Mouse (Mus musculus) forebrain, postnatal 0 days (tissue): ENCODE measurements around the gene Gfral. TPM values are rescaled to one million over a fixed set of nuclear protein-coding genes. Genes with fewer than 3 reads are reported as not detected.

Source experiments
- ATAC-seq: fragments of 200-750 bp; cut with Nextera tagmentation; 2 replicates; pipeline ENCODE4 v1.8.0; 2017; ENCODE audit warnings: mild to moderate bottlenecking, moderate library complexity
- DNase-seq: peaks from one replicate; pipeline ENCODE4 v3.0.0-alpha.2; 2015
- H3K27ac ChIP-seq: fragments of 300-500 bp; sonication (generic); 2 replicates; pipeline ENCODE4 v1.5.1; 2014; ENCODE audit warnings: low read depth, mild to moderate bottlenecking, antibody characterized with exemption, low read length, moderate library complexity, mixed read lengths
- H3K27me3 ChIP-seq: fragments of 300-500 bp; sonication (generic); 2 replicates; pipeline ENCODE4 v1.6.1; 2014; ENCODE audit warnings: mild to moderate bottlenecking, low read length, mixed read lengths; ENCODE audit not compliant: insufficient read depth
- H3K36me3 ChIP-seq: fragments of 300-500 bp; sonication (generic); 2 replicates; pipeline ENCODE4 v1.6.1; 2014; ENCODE audit warnings: mild to moderate bottlenecking, moderate library complexity; ENCODE audit not compliant: insufficient read depth
- H3K4me1 ChIP-seq: fragments of 300-500 bp; sonication (generic); 2 replicates; pipeline ENCODE4 v1.6.1; 2014; ENCODE audit warnings: antibody characterized with exemption; ENCODE audit not compliant: insufficient read depth
- H3K4me2 ChIP-seq: fragments of 300-500 bp; sonication (generic); 2 replicates; pipeline ENCODE4 v1.6.1; 2014; ENCODE audit warnings: low read depth, mild to moderate bottlenecking, moderate library complexity
- H3K4me3 ChIP-seq: fragments of 300-500 bp; sonication (generic); 2 replicates; pipeline ENCODE4 v1.5.1; 2014; ENCODE audit warnings: low read depth, low read length, mixed read lengths
- H3K9ac ChIP-seq: fragments of 300-500 bp; sonication (generic); 2 replicates; pipeline ENCODE4 v1.6.1; 2014; ENCODE audit warnings: mild to moderate bottlenecking
- H3K9me3 ChIP-seq: fragments of 300-500 bp; sonication (generic); 2 replicates; pipeline ENCODE4 v1.6.1; 2016; ENCODE audit warnings: low read length
- CTCF ChIP-seq: sonication (generic); IDR thresholded peaks from 2 replicates; pipeline ENCODE4 v1.5.1; 2016; ENCODE audit warnings: antibody characterized with exemption, control low read depth, low read depth
- WGBS: fragments of 180-500 bp; shearing (Covaris S2); extraction: QIAGEN DNeasy Blood & Tissue Kit; methylation state at CpG from one replicate; pipeline ENCODE4 v1.1.7; 2014; 5-methylcytosine and 5-hydroxymethylcytosine counted together
- polyA plus RNA-seq: library from polyadenylated mRNA; unstranded; fragments of >200 nt; fragmentation: Nextera tagmentation; extraction: Ambion mirVana; gene quantifications from 2 replicates; pipeline ENCODE4 v1.2.1, GENCODE M21; 2015
- total RNA-seq: library from RNA; depleted of rRNA; stranded (reverse); fragments of >200 nt; gene quantifications from 2 replicates; pipeline ENCODE4 v1.2.3, GENCODE M21; 2014; rRNA removed

Gfral gene
- total RNA-seq (not detected in 2 replicates), polyA plus RNA-seq (not detected in 2 replicates)

GRCm38 (mm10) chr9:76213557-76213956 is at the start of gene Gfral:
Gene Gfral, minus strand, starts transcription at chr9:76213657.
- no peaks in the 10 kb centered on the region for H3K36me3 ChIP-seq
- H3K27ac ChIP-seq: no peak within 1 kb of the TSS
- H3K9ac ChIP-seq: no peak within 1 kb of the TSS
- no peak within 1 kb of the TSS for H3K4me2 ChIP-seq
- no peak for DNase-seq
- H3K4me1 ChIP-seq: no peaks in the 10 kb centered on the region
- H3K27me3 ChIP-seq: no peaks in the 10 kb centered on the region
- H3K4me3 ChIP-seq: no peak within 1 kb of the TSS
- WGBS: 77% methylated on average over 2 of the region's 2 CpGs
- H3K9me3 ChIP-seq: no peaks in the 10 kb centered on the region
- ATAC-seq: no peak
- no peak for TF ChIP-seq CTCF

- TF ChIP-seq CTCF: no peak
- Histone ChIP-seq H3K4me3 (no peak overlapping the region), H3K9me3 (no peaks in the 10 kb centered on the region), H3K27ac (no peak overlapping the region), H3K36me3 (no peaks in the 10 kb centered on the region), H3K4me1 (no peaks in the 10 kb centered on the region), H3K4me2 (no peak overlapping the region), H3K9ac (no peak overlapping the region), H3K27me3 (no peaks in the 10 kb centered on the region)
- ATAC-seq: no peak
- 88% methylated on average over 5 of the region's 5 CpGs for WGBS
- DNase-seq: no peak
These were observed 44.3 kb upstream of the Gfral start for GRCm38 (mm10) chr9:76257731-76258130.

DNA sequence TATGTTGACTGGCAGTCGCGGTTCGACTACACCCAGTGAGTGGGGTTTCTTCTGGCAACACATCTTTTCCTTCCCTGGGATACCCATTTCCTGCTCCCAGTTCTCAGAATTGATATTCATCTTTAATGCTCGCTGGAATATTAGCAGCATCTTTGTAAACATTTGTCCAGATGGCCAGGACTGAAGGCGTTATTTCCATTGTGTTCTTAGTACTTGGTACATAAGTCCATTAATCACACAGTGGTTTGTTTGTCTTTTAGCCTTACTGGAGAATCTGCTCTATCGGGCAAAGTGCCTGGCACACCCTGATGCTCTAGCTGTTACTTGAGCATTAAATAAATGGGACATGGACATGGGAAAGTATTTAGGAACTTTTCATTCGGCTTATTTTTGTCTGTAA is 39.1 kb upstream of the Gfral start:
- 85% methylated on average over 7 of the region's 7 CpGs for WGBS
- TF ChIP-seq CTCF: no peak
- Histone ChIP-seq H3K4me1 (no peaks in the 10 kb centered on the region), H3K27me3 (no peaks in the 10 kb centered on the region), H3K9me3 (no peaks in the 10 kb centered on the region), H3K27ac (no peak overlapping the region), H3K4me3 (no peak overlapping the region), H3K9ac (no peak overlapping the region), H3K36me3 (no peaks in the 10 kb centered on the region), H3K4me2 (no peak overlapping the region)
- DNase-seq (no peak), ATAC-seq (no peak)

GRCm38 (mm10) chr9:76252109-76252508 is 38.7 kb upstream of the Gfral start:
- Histone ChIP-seq H3K4me2 (no peak overlapping the region), H3K27me3 (no peaks in the 10 kb centered on the region), H3K9me3 (no peaks in the 10 kb centered on the region), H3K4me3 (no peak overlapping the region), H3K27ac (no peak overlapping the region), H3K36me3 (no peaks in the 10 kb centered on the region), H3K4me1 (no peaks in the 10 kb centered on the region), H3K9ac (no peak overlapping the region)
- TF ChIP-seq CTCF: no peak
- 93% methylated on average over 4 of the region's 4 CpGs for WGBS
- ATAC-seq: no peak
- DNase-seq: no peak

- H3K36me3 ChIP-seq: no peaks in the 10 kb centered on the region
- H3K4me2 ChIP-seq: no peak overlapping the region
- no peaks in the 10 kb centered on the region for H3K9me3 ChIP-seq
- TF ChIP-seq CTCF: no peak
- ATAC-seq: no peak
- H3K4me1 ChIP-seq: no peaks in the 10 kb centered on the region
- no peak overlapping the region for H3K4me3 ChIP-seq
- H3K9ac ChIP-seq: no peak overlapping the region
- no peak for DNase-seq
- no peaks in the 10 kb centered on the region for H3K27me3 ChIP-seq
- H3K27ac ChIP-seq: no peak overlapping the region
- 72% methylated on average over 1 of the region's 1 CpGs for WGBS
These were observed 28.9 kb upstream of the Gfral start for GRCm38 (mm10) chr9:76242322-76242721.

- no peak overlapping the region for H3K27ac ChIP-seq
These were observed 24.5 kb upstream of the Gfral start for GRCm38 (mm10) chr9:76237946-76238345.

GRCm38 (mm10) chr9:76237243-76237642 is 23.8 kb upstream of the Gfral start:
- no peaks in the 10 kb centered on the region for H3K27me3 ChIP-seq
- no peak overlapping the region for H3K4me3 ChIP-seq
- H3K4me2 ChIP-seq: 0 out of 2 replicates have a peak overlapping the region, but pooled peaks have one; percentile 13
- no peaks in the 10 kb centered on the region for H3K4me1 ChIP-seq
- WGBS: 58% methylated on average over 12 of the region's 12 CpGs
- no peak for DNase-seq
- no peaks in the 10 kb centered on the region for H3K36me3 ChIP-seq
- TF ChIP-seq CTCF: no peak
- no peak for ATAC-seq
- H3K27ac ChIP-seq: no peak overlapping the region
- H3K9me3 ChIP-seq: no peaks in the 10 kb centered on the region
- 0 out of 2 replicates have a peak overlapping the region, but pooled peaks have one; percentile 4 for H3K9ac ChIP-seq

More at GRCm38 (mm10) chr9:76237946-76238345, 24.5 kb upstream of the Gfral start:
- H3K36me3 ChIP-seq: no peaks in the 10 kb centered on the region
- H3K4me3 ChIP-seq: no peak overlapping the region
- ATAC-seq (no peak), DNase-seq (no peak)
- 88% methylated on average over 5 of the region's 5 CpGs for WGBS
- no peaks in the 10 kb centered on the region for H3K27me3 ChIP-seq
- H3K9ac ChIP-seq: no peak overlapping the region
- no peaks in the 10 kb centered on the region for H3K4me1 ChIP-seq
- H3K9me3 ChIP-seq: no peaks in the 10 kb centered on the region
- H3K4me2 ChIP-seq: no peak overlapping the region
- TF ChIP-seq CTCF: no peak
